Mouse (Mus musculus) gastrocnemius, adult 8-10 months (tissue): ENCODE results near the gene Agtrap. TPM values are rescaled to one million over a fixed set of nuclear protein-coding genes. Genes with fewer than 3 reads are reported as not detected.
"Not testable (repeated sequence)": the region's sequence is repeated elsewhere in the genome, so short reads cannot be mapped to it uniquely, and the experiment has no call there.

ENCODE experiments used
- DNase-seq, 2 experiments: peaks; one replicate each; pipeline ENCODE4 v3.0.0; 2022; ENCODE audit warnings: low spot score in 2 of 2
- total RNA-seq, 4 experiments: library from RNA; stranded (reverse); gene quantifications; 2 replicates each; pipeline ENCODE4 v1.2.4; 2022

The Agtrap gene
- total RNA-seq, 4 experiments from 2014 or later, result 11.8 to 15.2 (median 13.8) TPM

DNA sequence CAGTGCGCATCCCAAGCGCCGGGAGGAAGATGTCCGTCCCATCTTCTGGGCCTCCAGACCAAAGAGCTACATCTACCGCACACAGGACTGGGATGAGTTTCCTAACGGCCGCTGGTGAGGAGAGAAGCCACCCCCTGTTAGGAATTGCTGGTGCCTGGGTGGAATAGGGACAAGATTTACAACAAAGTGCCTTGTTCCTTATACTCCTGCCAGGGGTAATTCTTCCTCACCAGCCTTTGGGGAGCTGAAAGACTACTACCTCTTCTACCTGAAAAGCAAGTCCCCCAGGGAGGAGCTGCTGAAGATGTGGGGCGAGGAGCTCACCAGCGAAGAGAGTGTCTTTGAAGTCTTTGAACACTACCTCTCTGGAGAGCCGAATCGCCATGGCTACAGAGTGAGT is 35.9 kb downstream of the Agtrap start:
- no peak for DNase-seq

DNA sequence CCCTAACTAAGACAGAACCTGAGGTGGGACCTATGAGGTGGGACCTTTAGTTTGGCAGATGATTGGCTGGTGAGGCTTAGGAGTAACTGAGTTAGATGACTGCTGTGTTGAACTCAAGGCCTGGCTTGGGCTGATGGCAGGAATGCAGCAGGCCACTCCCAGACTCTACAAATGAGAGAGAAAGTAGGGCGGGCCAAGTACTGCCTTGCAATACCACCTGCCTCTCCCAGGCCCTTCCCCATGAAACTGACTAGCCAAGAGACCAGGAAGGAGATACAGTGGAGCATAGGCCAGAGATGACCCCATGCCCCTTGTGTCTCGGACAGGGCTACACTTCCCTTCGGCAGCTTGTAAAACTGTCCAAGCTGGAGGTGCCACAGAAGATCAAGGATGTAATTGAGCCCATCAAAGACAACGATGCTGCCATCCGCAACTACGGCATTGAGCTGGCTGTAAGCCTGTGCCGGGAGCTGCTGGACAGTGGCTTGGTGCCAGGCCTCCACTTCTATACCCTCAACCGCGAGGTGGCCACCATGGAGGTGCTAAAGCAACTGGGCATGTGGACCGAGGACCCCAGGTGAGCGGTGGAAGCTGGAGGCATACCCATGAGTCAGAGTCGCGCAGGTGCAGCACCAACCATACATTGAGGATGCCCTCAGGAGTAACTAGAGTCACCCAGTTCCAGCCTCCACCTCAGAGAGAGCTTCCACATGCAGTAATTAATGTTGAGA is 36.6 kb downstream of the Agtrap start:
- no peak for DNase-seq

DNA sequence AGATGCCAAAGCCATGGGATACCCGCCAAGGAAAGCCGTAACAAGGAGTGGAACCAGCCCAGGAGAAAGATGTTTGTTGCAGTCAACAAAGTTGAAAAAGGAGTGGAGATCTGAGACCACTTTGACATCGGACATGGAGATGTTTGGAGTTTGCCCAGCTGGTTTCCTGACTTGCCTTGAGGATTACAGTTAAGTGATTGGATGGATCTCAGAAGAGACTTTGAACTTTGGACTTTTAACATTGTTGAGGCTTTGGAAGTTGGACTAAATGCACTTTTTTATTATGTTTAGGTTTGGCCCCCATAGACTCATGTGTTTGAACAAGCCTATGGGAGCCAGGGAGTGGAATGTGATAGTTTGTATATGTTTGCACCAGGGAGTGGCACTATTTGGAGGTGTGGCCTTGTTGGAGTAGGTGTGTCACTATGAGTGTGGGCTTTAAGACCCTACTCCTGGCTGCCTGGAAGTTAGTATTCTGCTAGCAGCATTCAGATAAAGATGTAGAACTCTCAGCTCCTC is 37.4 kb downstream of the Agtrap start:
- not testable (repeated sequence) for DNase-seq

DNA sequence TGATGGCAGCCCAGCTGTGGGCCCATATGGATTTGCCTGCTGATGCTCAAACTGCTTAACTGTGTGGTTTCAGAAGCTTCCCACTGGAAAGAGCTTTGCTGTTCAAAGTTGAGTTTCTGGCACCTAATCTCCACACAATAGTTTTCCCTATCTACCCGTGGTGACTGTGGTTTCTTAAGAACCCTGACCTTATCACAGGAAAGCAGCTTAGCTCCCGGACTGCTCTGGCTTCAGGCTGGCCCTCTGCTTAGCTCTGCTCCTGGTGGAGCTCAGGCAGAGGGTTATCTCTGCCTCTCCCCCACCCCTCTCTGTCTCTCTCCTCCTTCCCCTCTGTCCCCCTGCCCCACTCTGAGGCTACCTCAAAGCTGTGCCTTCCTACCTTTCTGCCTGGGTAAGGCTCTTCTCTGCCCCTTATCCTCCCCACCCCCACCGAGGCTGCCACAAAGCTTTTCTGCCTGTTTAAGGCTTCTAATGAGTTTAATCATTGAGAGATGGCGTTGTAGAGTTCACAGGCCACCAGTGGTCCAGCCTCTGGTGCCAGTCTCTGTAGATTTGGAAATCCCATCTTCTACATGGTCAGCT is 41.3 kb downstream of the Agtrap start:
- no peak for DNase-seq

DNA sequence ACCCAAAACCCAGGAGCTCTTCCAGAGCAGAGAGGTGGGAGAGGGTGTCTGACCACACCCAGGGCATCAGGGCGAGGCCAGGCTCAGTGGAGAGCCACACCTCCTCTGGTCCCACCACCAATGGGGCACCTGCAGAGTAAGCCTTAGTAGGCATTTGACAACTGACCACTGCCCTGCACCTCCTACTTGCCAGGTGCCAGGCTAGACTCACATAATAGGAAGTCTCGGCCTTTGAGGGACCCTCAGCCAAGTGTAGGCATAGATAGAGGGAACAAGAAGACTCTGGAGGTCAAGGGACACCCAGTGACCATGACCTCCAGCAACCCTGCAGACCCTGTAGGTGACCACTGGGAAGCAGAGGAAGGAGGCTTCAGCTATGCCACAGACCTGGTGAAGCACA is 43.7 kb downstream of the Agtrap start:
- DNase-seq, result no peak

DNA sequence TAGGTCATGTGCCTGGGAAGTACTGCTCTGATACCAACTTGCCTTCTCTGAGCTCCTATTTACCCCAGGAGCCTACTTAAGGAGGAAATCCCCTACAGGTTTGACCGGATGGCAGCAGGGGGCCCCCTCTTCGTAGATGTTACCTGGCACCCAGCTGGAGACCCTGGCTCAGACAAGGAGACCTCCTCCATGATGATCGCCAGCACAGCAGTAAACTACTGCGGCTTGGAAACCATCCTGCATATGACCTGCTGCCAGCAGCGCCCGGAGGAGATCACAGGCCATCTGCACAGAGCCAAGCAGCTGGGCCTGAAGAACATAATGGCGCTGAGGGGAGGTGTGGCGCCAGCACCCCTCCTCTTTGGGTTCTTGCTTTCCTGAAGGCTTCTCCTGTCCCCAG is 44.5 kb downstream of the Agtrap start:
- not testable (repeated sequence) for DNase-seq

DNA sequence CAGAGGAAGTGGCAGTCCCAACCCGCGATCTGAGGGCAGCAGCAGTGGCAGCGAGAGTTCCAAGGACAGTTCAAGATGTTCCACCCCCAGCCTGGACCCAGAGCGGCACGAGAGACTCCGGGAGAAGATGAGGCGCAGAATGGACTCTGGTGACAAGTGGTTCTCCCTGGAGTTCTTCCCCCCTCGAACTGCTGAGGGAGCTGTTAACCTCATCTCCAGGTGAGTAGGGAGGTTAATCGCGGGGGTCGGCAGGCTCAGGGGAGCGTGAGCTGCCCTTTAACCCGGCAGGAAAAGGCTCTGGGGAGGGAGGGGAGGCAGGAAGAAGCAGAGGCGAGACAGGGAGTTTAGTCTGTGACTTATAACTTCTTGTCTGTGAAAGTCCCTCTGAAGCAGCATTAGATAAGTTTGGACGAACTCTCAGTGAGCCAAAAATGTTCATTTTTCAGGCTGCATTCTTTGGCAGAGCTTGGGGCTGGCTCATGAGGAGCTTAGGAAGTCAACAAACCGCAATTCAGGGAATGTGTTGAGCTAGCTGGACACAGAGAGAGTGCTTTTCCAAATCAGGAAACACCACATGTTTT is 46.1 kb downstream of the Agtrap start:
- DNase-seq, result no peak

DNA sequence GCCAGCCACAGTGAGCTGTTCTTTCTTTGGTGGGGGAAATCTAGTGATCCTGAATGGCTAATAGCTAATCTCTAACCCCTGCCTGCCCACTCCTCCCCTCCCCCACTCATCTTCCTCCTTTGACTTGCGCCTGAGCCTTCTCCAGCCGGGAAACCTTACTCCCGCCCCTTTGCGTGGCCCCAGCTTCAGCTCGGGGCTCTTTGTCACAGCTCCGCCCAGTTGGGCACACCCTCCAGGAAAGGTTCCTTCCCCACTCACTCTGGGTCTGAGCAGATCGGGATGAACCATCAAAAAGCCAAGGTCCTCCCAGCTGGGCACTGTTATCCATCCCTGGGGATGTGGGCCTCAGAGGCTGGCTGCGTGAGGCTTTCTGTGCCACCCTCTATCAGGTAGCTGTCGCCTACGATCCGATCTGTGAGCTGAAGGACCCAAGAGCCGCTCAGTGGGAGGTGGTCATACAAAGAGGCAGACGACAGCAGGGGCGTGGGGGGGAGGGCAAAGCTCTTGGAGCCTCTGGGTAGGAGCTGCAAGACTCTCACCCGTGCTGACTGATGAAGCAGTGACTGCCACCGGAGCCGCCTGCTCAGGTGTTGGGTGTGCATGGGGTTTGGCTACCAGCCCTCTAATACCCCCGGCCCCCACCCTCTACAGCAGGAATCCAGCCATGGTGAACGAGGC is 46.8 kb downstream of the Agtrap start:
- DNase-seq, result peak; percentile 47 to 59

DNA sequence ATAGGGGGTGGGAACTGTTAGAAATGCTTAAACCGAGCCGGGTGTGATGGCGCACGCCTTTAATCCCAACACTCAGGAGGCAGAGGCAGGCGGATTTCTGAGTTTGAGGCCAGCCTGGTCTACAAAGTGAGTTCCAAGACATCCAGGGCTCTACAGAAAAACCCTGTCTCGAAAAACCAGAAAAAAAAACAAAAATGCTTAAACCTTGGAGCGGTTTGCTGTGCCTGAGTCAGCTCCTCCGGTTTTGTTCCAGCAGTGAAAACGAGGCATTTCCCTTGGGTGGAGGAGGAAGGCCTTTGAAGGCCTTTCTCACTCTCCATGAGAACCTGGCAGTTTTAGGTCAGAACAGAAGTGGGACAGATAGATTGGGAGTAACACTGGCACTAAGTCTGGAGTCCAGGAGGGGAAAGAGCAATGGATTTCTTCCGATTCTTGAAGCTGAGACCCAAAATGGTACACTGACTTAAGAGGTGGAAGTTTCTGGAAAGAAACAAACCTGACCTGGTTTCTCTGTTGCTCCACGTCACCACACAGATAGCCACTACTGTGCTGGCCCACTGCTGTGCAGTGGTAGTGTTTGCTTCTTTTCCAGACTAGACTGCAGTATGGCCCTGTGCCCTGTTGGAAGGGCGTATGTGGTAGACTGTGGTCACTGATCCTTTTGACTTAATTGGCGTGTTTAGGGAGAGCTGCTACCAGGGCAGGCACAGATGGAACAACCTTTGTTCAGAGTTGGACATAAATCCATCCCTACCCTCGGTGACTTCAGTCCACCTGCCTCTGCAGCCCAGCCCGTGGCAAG is 47.6 kb downstream of the Agtrap start:
- no peak for DNase-seq

DNA sequence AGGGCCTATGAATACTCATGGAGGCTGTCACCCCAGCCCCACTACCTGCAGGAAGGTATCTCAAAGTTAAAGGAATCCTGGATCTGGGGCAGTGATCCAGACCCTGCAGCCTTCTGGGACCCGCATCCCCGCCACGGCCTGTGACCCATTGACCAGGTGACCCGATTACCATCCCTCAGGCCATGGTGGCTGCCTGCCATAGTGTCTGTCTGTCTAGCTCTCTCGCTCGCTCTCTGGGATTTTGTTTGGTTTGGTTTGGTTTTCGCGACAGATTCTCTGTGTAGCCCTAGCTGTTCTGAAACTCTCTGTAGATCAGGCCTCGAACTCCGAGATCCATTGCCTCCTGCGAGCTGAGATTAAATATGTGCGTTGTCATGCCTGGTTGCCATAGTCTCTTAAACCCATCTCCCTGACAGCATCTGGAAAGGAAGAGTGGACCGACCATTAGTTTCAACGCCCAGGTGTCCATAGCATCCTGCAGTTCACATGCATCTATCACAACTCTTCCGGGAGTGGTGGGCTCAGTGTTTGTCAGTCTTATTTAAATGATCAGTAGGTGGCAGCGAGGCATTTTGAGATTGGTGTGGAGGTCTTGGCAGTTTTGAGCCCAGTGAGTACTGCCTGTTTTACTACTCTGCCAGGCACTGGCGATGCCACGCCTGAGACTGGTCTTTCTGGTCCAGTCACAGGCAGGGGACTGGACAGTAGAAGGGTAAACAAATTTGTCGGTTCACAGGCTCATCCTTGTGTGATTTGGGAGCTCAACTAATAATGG is 48.4 kb downstream of the Agtrap start:
- DNase-seq, result no peak

DNA sequence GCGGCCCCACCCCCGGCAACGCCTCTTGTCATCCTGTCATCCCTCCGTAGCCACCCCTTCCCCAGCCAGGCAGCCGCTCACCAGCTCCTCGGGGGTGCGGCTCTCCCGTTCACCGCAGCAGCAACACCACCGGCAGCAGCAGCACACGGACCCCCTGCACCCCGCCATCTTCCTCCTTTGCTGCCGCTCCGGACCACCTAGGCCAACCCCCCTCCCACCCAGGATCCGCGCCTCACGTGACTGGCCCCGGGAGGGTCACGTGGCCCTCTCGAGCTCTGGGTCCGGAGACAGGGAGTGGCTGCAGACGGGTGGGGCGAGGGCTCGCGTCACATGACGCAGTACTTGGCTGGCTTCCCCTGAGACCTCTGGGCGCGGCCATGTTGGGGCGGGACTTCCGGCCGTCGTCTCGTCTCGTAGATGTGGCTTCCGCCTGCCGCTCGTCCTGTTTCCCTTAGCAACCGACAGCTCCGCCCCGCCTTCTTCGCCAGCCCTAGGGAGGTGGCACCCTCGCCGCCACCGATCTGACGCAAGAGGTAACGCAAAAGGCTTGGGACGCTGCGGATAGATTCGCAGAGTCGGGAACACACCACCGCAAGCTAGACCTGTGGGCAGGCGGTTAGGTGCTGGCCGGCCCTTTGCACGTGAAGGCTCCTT is 49.1 kb downstream of the Agtrap start, which contains the start of the genes Clcn6 and Mthfr:
Gene Clcn6, minus strand, starts transcription at position 222 of the 654 bp plus-strand sequence.
Gene Mthfr, plus strand, starts transcription at position 478 of the 654 bp plus-strand sequence.
- DNase-seq, result peak; percentile 99

DNA sequence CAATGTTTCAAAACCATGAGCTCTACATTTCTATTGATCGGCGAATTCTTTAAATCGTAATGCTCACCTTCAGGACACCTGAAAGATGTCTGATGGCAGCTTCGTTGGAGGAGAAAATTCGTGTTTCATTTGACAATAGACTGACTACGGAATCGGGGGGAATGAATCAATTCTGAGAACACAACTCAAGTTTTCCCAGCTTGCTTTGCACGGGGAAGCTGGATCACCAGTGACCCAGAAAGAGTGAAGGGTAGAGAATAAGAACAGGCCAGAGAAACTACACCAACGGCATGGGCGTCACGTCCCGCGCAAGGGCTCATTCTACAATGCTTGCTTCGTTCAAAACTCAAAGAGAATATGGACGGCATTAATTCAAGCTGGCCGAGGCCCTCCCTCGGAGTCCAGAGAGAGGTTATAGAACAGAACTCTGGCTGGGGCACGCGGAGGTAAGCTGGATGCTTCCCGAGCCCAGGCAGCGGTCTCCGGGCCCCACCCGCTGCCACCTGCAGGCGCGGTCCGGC is 49.7 kb downstream of the Agtrap start:
- no peak for DNase-seq

DNA sequence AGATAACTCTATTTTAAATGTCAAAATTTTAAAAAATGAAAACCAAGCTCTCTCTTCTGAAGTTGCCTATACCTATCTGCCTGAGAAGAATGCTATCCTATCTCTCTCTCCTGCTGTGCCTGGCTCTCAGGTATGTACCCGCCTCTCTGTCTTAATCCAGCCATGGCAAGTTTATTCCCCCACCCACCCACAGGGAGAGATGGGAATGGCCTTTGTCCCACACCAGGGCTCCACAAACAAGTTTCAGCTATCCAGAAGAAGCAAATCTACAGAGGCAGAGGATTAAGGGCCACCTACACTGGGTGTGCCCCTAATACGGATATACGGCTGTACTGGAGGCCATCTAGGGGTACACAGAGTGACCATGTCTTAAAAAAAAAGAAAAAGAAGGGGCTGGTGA is 52.4 kb downstream of the Agtrap start:
- no peak for DNase-seq

DNA sequence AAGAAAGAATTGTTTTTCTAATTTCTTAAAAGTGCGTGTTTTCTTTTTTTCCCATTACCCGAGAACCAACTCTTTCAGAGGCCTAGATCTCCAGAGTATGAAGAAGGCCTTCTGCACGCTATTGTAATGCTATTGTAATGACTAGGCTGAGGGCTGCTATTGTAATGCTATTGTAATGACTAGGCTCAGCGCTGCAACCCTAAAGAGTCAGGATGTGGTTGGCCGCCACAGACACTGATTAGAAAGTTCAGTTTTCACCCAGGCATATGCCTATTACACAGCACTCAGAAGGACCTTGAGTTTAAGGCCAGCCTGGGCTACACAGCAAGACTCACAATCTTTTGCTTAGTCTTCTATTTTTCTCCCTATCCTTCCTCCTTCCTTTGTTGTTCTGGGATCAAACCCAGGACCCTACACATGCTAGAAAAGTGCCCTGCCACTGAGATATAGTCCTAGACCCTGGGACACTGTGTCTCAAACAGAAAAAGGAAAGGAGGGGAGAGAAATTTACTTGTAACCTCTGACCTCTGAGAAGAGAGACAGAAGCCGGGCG is 53.9 kb downstream of the Agtrap start:
- DNase-seq, result no peak

DNA sequence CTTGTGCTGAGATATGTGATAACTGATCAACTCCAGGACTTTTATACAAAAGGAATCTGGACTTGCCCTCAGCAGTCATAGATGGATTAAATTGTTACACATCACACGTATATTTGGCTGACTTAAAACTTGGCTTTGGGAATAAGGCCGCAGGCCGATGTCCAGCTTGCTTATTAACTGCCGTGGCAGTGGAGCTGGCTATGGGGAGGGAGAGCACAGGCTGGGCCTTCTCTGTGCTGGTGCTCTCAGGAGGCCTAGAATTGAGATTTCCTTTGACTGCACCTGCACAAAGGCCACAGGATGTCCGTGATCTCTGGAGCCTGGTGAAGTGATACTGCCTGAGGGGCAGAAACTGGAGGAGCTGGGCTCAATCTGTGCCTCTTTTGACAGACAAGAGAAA is 57.3 kb downstream of the Agtrap start:
- DNase-seq, result no peak

DNA sequence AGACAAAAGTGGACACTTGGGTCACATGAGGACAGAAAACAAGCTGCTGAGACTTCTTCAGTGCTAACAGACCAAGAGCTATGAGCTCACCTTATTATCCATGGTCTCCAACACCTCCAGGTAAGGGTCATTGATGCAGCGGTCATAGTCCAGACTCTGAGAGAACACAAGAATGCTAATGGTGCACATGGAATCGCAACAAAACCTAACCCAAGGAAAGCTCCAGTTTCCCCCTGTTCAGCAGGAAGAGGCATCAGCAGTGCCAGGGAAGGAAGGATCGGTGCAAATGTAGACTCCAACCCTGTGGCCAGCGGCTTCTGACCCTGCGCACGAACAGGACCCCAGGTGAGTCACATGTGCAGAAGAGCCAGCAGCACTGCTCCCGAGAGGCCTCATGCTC is 58.5 kb downstream of the Agtrap start:
- DNase-seq, result no peak
